Mouse (Mus musculus) frontal cortex, adult 2 months (tissue): ENCODE results near the gene Enah. TPM values are rescaled to one million over a fixed set of nuclear protein-coding genes. Genes with fewer than 3 reads are reported as not detected.

Source experiments
- DNase-seq, 2 experiments: peaks; one replicate each; pipeline ENCODE4 v3.0.0; 2022; ENCODE audit warnings: low spot score in 1 of 2; ENCODE audit errors: extremely low spot score in 1 of 2
- polyA plus RNA-seq: library from polyadenylated mRNA; depleted of rRNA; stranded (reverse); fragments of >200 nt; gene quantifications from 2 replicates; pipeline ENCODE4 v1.2.3, GENCODE M21; 2012

Gene Enah
- polyA plus RNA-seq, 1 experiment: 66.8 TPM

GRCm38 (mm10) chr1:181881532-181881931 is 138.3 kb downstream of the Enah start:
- peak in 1 of 2 experiments; percentile 37 for DNase-seq

DNA sequence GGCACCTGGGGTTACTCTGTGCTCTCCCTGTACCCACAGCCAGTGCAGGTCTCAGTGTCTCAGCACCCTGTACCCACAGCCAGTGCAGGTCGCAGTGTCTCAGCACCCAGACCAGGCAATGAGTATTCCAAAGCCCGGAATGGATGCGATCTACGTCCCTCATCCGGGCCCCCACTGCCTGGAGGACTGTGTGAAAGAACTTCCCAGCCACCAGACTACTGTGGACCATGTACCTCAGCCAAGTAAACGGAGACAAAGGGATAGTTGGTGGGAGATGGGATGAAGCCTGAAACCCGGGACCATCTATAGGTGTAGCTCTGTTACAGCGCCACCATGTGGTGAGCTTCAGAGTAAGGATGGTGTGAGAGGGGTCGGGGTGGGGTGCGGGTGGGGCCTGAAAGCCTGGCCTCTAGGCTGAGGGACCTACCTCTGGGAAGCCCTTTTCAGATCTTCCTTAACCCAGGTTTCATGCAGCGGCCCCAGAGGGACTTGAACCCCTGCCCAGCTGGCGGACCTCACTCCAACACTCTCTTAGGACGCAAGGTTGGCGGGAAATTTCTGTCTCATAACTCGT is 139.0 kb downstream of the Enah start:
- no peak for DNase-seq

- no peak for DNase-seq
Measured at GRCm38 (mm10) chr1:181878436-181878835, 141.4 kb downstream of the Enah start.

- DNase-seq: no peak
Measured at GRCm38 (mm10) chr1:181877088-181877487, 142.7 kb downstream of the Enah start.

GRCm38 (mm10) chr1:181876656-181877055 is 143.1 kb downstream of the Enah start:
- DNase-seq: no peak

GRCm38 (mm10) chr1:181873086-181873920 is 146.5 kb downstream of the Enah start:
- DNase-seq: no peak

DNA sequence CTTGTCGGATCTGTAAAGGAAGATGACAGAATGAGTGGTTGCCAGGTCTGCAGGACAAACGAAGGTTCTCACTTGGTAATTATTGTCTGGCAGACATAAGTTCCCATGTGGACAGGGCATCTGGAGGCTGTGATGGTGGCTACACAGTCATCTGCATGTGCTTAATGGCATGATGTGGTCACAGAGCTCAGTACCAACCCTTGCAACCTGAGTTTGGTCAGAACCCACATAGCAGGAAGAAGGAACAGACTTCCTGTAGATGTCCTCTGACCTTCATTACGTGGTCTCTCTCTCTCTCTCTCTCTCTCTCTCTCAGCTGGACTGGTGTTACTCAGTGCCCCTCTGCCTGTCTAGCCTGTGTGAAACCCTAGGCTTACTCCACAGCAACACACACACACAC is 147.2 kb downstream of the Enah start:
- DNase-seq: no peak

GRCm38 (mm10) chr1:181866429-181867280 is 153.1 kb downstream of the Enah start:
- no peak for DNase-seq

- DNase-seq: no peak
Measured at GRCm38 (mm10) chr1:181865863-181866216, 153.9 kb downstream of the Enah start.

- DNase-seq: no peak
Measured at GRCm38 (mm10) chr1:181864971-181865862, 154.6 kb downstream of the Enah start.

DNA sequence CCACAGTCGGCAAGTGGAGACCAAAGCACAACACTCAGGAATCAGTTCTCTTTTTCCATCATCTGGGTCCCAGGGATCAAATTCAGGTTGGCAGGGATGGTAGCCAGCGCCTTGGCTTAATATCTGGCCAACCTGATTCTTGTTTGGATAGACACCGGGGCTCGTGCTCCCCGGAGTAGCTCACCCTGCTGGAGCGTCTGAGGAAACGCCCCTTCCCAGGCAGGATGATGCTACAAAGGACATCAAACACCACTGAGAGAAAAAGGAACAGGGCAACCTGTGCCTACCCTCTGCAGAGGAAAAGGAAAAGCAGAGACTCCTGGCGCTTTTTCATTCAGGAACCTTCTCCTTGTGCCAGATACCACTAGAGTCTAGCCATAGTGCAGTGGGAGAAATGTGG is 156.4 kb downstream of the Enah start:
- DNase-seq: no peak

DNA sequence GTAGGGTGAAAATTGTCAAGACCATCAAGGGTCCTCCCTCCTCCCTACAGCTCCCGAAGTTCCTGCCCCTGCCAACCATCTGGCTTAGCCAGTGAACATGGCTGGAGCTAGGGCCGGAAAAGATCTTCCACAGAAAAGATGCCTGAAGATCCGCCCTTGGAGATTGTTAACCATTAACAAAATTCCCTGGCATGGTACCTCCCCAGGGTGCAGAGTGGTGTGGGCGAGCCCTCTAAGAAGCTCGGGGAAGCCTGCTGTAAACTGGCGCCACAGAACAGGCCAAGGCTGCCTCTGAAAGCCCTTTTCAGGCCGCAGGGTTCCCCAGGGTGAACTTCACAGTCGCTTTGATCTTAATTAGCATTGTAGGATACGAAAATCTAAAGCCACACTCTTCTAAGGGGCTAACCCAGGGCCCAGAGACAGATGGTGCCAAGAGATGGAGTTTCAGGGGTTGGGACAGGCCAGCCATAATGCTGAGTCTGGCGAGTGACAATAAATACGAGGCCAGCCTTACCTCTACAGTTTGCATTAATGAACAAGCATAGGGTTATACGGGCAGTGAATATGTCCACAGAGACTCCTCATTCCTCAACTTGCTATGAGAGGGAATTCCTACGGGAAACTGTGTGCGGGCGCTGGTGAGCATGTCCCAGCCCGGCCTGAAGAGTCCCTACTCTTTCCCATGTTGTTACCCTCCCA is 157.0 kb downstream of the Enah start:
- no peak for DNase-seq

DNA sequence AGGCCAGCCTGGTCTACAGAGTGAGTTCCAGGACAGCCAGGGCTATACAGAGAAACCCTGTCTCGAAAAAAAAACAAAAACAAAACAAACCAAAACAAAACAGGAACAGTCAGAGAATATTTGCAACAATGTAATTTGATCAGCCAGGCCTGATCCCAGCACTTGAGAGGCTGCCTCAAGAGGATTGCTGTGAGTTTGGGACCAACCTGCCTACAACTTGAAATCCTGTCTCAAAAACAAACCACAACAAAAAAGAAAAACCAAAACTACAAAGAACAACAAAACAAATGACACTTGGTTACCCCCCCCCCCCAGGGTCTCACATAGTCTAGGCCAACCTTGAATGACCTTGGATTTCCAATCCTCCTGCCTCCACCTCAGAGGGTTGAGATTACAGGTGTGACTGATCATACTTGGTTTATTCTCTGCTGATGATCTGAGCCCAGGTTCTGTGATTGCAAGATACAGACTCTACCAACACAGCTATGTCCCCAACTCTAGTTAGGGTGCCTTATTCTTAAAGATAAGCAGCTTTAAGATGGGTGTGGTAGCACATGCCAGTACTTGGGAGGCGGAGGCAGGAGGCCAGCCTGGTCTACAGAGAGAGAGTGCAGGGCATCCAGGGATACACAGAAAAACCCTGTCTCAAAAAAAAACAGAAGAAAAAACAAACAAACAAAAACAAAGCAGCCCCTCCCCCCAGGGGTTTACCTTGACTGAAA is 158.4 kb downstream of the Enah start:
- DNase-seq: no peak

GRCm38 (mm10) chr1:181860659-181861058 is 159.1 kb downstream of the Enah start:
- no peak for DNase-seq

DNA sequence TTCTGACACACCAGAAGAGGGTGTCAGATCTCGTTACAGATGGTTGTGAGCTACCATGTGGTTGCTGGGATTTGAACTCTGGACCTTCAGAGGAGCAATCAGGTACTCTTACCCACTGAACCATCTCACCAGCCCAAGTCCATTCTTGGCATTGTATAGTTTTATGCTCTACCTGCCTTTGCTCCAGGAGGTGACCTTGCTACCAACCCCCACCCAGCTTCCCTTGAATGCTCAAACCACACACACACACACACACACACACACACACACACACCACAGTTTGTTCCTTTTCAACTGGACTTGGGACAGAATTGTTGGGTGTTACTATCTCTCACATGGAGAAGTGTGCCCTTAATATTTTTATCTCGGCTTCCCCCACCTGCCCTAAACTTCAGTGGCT is 163.5 kb downstream of the Enah start:
- DNase-seq: no peak

DNA sequence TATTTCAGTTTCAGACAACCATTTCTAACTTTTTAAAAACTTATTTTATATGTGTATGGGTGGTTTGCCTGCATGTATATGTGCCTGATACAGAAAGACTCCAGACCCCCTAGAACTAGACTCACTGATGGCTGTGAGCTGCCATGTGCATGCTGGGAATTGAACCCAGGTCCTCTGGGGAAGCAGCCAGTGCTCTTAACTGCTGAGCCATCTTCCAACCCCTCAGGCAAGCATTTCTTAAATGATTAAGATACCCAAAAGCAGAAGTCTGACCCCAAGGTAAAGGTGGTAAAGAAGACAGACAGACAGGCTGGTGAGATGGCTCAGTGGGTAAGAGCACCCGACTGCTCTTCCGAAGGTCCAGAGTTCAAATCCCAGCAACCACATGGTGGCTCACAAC is 165.0 kb downstream of the Enah start:
- DNase-seq: no peak

DNA sequence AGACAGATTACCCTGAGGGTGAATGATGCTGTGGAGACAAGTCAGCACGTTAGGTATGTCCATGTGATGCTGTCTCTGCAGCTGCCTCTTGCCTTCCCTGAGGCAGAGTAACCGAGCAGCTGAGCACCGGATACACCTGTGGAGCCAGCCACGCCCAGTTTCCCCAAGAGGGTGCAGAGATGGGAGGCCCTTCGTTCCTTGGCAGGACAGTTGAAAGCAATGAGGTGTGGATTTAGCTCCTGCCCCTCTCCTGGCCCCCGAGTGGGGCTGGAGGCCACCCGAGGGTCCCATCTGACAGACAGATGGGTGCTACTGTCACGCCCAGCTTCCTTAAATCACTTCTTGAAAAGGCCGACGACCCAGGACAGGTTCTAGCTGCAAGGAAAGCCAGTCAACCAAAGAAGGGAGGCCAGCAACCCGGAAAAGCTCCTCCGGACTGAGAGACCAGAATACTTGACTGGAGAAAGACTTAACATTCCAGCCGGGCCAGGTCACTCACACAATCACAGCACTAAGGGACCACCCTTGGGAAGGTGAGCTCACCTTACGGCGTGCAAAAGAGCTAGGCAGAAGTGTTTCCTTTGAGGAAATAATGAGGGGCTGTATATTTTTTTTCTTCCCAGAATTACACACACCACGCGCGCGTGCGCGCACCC is 166.6 kb downstream of the Enah start:
- no peak for DNase-seq

DNA sequence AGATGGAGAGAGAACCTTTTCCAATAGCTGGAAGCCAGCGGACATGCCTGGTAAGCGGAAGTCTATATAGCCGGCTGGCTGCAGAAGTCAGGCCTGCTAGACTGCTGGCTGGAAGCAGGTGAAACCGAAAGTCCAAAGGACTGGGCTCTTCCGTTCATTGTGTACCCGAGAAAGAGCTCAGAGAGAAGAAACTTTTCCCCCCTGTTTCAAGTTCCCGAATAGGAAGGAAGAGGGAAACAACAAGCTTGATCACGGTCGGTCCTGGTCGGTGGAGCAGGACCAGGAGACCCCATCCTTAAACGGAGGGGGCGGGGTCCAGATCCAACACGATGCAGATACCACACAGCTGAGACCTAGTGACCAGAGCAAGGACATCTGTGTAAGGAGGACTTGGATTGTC is 167.3 kb downstream of the Enah start:
- no peak for DNase-seq
